Mouse (Mus musculus) adrenal gland (tissue): ENCODE results near the gene Chd9.

Source experiments
- intact Hi-C: fragments of 180-260 bp; cut with DNase I; formaldehyde crosslinking; loops from one replicate; pipeline ENCODE4 v1.15.1; 2025
- long read RNA-seq, 2 experiments: library from polyadenylated mRNA; unstranded; transcript quantifications; one replicate each; pipeline ENCODE4 v2.0.0; 2020; ENCODE audit warnings: borderline replicate concordance in 1 of 2; ENCODE audit not compliant: insufficient replicate concordance in 1 of 2

Chd9 gene
- long read RNA-seq, experiment 1, transcript Chd9-206 (3 exons, 759 nt): major isoform, 22 of 66 reads
- long read RNA-seq, experiment 1, partial matches to known transcripts: 4 of 66 reads
- long read RNA-seq, experiment 1, other reads (novel, unspliced or antisense): 40 of 66 reads
- long read RNA-seq, experiment 2, transcript Chd9-206 (3 exons, 759 nt): major isoform, 23 of 94 reads
- long read RNA-seq, experiment 2, partial matches to known transcripts: 10 of 94 reads
- long read RNA-seq, experiment 2, other reads (novel, unspliced or antisense): 58 of 94 reads

DNA sequence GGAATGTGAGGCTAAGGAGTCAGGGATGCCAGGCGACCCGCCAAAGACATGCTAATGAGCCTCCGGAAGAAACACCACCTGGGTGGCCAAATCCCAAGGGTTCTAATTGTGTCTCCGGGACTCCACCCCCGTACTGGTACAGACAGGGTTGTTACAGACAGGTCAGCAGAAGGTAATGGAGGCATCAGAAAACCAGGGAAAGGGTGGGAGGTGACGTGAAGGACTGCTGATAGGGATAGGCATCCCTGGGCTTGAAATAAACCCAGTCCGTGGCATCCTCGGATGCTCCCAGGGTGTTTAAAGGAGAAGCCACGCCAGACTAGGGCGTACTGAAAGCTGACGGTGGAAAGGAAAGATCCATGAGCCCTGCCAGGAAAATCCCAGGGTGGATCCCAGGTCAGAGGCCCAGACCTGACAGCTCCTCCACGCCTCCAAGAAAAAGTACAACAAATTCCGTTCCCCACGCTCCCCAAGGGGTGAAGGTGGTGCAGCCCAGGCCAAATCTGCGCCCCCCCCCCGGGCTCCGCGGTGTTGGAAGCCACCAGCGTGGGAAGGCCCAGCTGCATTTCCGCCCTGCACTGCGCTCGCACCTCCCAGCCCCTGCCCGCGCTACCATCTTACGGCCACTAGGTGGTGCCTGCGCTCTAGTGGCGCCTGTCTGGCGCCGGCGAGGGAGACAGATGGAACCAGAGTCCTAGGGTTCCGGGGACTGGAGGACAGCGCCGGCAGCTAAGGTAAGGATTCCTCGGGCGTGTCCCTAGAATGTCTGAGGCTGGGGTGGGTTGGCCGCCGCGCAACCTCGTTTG is at the start of gene Chd9:
Gene Chd9, plus strand, starts transcription at position 172 of the 806 bp plus-strand sequence.
- intact Hi-C loops: loop anchor here (5.0 to 10.0 kb wide), 4 partner anchors 79 to 186 kb away; no protein-coding TSS in a partner anchor

DNA sequence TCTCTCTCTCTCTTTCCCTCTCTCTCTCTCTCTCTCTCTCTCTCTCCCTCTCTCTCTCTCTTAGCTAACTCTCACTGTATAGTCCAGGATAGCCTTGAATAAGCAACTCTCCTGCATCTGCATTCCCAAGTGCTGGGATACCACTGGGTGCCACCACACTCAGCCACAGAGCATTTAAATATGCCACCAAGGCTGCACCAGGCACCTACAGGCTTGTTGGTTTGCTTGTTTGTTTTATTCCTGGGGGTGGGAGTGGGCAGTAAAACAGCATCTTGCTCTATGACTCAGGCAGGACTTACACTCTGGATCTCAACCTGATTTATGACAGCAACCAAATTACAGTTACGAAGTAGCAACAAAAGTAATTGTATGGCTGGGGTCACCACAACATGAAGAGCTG is 36.5 kb upstream of the Chd9 start:
- intact Hi-C loops: loop anchor here (2.0 to 5.0 kb wide), 2 partner anchors 791 to 939 kb away; no protein-coding TSS in a partner anchor

DNA sequence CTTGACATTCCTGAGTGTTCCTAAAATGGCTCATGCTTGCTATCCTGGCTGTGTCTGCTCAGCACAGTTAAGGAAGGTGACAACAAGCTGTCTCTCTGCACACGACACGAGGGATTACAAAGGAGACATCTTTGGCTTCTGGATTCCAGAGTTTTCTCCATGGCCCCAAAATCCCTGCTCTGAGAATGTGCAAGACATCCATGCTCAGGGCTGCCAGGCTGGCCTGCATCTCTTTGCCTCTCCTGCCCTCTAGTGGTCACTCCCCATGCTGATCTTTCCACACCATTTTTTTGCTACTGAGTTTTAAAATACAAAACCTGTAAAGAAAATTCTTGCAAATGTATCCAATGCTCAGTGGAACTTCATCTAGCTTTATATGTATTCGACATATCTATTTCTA is 34.4 kb upstream of the Chd9 start:
- intact Hi-C loops: loop anchor here (2.0 to 5.0 kb wide), 2 partner anchors 793 to 941 kb away; no protein-coding TSS in a partner anchor

DNA sequence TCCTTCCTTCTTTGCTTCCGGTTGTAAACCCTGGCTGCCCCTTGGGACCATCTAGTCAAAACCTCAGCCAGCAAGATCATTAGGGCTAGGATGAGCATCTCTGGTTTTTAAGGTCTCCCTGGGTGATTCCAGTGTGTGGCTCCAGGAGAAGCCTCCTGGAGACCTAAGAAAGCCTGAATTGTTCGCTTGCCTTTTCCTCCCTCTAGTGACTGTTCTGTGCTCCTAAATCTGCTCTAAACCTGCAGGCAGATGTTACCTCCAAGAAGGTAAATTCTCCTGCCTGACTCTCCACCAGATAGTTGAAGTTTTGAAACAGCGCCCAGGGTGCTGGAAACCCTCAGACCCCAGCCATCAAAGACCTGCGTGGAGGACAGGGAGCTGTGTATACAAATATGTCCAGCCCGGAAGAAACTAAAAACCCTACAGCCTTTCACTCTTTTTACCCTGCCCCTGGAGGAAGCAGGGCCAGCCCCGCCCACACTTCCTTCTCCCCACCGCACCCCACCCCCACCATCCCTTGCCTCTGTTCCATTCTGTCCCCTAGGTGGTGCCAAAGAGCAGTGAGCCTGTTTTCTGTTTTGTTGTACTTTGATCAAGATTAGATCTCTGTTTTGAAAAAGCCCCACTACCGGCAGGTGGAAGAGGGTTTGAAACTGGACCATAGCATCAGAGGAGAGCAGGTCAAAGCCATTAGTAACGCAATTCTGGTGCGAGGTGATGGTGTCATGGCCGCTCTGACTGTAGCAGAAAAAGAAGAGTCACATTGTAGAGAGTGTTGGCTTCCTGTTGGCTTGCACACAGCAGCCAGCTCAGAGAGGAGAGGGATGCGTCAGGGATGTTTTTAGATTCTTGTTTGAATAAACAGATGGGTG is 32.9 kb upstream of the Chd9 start:
- intact Hi-C loops: loop anchor here (5.0 kb wide), 1 partner anchor 943 kb away; no protein-coding TSS in a partner anchor

DNA sequence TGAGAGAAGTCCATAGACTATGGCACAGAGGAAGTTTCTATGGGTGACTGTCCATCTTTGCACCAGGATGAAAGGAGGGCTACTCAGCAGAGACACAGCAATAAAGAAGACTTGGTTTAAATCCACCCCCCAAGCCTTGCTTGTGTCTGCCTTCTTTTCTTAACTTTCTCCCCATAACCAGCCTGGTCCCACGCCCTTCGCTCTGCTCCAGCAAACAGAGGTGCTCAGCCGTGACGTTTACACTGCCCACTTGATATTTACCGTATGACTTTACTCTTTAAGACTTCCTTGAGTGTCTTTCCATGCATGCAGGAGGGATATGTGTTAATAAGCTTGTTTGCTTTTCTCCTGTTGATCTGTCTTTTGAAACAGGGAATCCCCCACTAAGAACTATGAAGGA is 28.7 kb upstream of the Chd9 start:
- intact Hi-C loops: no loop called here

DNA sequence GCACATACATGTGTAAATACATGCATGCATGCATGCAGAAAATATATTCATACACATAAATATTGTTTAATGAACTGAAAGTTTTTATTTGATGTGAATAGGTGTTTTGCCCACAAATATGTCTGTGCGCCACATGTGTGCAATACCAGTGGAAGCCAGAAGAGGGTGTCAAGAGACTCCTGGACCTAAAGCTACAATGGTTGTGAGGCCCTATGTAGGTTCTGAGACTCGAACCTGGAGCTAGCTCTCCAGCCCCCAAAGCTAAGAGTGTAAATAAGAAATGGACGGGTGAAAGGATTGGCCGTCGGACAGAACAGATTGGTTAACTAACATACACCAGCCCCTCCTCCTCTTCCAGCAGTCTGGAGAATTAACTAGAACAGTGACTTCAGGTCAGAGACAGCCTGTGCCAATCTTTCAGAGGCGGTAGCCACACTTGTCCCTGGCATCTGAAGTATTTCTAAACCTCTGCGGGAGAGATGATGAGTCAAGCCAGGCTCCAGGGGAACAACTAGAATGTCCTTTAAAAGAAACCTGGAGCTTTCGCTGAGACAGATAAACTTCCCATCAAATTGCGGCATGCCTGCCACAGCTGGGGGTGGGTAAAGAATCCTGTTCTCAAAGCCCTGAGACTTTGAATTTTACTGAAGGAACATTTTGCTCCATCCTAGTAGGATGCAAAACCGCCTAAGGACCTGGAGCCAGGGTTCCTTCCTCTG is 14.4 kb upstream of the Chd9 start:
- intact Hi-C loops: no loop called here

DNA sequence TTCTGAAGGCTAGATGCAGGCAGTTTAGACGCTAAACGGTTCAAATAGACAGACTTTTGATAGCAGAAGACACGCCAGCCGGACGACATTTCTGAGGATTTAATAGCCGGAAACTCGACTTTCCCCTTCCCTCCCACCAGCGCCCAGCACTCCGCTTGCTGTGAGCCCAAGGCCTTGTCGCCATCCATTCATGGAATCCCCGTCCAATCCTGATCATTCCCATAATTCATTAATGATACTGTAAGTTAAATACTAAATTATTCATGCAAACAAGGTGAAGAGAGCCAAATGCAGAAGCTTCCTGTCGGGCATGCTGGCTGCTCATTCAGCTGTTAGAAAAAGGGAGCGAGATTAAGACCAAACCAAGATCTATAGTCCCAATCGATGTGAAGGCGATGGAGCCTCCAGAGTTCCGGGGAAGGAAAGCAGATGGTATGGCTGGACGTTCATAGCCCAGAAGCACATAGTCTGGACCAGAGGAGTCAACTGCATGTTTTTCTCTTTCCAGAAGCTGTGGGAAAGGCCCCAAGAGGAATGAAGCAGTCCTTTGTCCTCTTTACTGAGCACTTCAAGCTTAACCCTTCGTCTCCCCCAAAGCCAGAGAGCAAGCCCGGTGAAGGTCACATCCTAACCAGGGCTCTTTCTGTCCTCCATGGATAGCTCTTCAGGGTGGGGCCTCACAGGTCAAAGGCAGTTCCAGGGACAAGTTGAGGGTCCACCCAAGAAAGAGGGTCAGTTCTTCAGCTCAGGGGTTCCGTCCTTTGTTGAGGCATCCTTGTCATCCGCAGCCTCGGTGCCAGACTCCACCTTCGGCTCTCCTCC is 11.9 kb upstream of the Chd9 start:
- intact Hi-C loops: no loop called here

DNA sequence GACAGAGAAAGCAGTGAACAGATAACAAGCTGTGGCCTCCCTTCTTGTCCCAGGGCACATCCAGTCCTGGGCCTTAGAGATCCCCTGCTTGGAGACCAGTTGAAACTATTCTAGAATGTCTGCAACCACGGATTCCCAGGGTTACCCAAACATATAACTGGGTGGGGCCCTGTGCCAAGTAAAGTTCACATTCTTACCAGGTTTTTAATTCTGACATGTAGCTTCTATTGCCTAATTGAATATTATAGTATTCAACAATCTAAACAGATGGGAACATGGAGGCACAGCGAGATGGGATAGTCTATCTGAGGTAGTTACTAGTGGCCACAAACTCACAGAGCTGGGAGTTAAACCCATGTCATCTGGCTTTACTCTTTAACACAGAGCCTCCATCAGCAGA is 10.9 kb upstream of the Chd9 start, which contains the start of gene Gm19935:
Gene Gm19935, minus strand, starts transcription at position 101 of the 400 bp plus-strand sequence.
- intact Hi-C loops: no loop called here

DNA sequence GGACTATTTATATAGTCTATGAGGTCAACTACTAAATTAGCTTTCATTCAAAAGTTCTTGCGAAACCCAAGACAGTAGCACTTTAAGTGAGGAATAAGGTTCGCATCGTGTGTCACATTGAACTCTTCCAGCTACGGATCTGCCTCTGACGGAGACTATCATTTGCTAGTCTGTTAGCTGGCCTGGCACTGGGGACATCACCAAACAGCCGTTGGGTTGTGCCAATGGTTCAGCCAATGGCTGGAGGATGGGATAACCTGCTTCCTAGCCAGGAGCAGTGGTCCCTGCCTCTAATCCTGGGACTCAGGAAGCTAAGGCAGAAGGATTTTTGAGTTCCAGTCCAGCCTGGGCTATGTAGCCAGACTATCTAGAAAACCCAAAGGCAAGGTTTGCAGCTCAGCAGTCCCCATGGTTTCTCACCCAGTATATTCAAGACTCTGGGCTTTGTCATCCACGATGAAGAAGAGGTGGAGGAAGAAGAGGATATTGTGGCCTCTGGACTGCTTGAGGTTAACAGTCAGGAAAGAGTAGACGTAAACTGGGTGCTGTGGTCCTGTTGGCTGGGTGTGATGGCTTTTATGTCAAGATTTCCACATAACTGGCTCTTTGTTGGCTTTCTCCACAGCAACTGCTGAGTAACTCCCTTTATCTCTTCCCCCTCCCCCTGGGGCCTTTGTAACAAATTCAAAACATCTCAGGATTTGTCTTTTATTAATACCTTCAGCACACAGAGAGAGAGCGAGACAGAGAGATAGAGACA is 8.4 kb upstream of the Chd9 start:
- intact Hi-C loops: loop anchor here (10.0 kb wide), 1 partner anchor 195 kb away; no protein-coding TSS in a partner anchor

DNA sequence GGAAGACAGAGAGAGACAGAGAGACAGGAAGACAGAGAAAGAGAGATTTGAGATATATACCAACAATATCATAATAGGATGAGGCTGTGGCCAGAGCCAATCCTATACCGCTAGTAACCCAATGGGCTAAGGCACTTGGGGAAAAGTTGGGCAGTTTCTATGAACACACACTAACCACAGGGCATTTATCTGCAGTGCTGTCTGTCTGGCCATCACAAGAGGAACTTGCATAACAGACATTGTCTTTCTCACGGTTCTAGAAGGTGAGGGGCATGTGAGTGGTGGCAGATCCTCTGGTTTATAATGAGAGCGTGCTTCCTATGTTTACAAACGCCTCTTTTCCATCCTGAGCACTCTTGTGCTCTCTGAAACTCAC is 7.8 kb upstream of the Chd9 start:
- intact Hi-C loops: loop anchor here (10.0 kb wide), 1 partner anchor 194 kb away; no protein-coding TSS in a partner anchor

DNA sequence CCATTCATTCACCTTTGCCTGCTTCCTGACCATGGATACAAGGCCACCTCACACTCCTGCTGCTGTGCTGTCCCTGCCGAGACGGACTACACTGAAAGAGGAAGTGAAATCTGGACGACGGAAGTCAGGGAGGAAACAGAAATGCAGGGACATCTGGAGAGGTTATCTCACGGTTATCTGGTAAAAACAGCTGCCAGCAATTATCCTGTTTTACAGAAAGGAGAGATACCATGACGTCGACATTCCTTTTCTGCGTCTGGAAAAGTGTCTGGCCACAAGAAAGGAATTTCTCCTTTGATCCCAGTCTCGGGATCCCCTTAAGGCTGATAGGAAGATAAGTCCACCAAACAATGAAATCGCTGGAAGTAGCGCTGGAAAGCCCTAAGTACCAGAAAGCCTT is 5.7 kb upstream of the Chd9 start:
- intact Hi-C loops: loop anchor here (10.0 kb wide), 1 partner anchor 192 kb away; no protein-coding TSS in a partner anchor

DNA sequence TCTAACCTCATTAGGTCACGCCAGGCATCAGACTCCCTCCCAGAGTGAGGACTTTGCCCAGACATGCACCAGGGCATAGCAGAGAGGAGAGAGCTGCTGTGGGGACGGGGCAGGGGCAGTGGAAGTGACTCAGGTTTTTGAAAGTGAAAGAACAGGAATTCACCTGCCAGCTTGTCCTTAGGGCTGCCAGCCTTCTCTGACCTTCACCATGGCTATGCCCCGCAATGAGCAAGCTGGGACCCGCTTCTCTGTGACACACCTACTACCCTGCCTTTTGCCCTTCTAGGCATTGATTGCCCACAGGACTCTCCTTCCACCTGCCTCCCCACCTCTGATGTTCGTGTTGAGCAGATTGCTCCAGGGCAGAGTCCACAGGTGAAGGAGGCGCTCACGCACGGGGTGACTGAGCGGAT is 2.7 kb upstream of the Chd9 start:
- intact Hi-C loops: loop anchor here (5.0 to 10.0 kb wide), 4 partner anchors 82 to 189 kb away; no protein-coding TSS in a partner anchor

DNA sequence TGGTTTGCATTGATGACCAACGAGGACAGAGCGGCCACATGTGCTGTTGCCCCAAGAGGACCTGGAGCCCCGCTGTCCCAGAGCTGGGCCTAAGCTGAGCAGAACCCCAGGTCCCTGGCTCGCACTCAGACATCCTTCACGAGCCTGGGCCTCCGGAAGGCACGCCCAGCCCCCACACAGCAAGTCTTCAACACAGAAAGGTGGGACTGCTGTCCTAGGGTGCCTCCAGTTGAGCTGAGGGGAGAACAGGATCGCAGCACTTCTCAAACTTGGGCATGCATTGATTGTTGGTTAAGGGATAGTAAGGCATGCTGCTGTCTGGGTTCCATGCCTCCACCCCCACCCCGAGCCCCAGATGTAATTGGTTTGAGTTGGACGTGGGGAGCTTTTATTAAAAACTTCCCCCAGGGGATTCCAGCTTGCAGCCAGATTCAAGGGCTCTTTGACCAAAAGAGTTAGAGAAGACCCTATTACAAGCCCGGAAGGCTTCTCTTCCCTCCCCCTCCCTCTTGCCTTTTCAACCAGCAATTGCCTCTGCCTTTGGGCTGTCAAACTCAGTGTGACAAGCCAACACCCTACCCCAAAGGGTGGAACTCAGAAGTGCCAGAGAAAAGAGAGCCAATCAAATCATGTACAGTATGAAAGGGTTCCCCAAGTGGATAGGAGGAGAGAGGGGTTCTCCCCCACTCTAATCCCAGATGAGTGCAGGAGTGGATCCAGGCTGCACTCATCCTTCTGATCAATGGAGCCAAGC is 1.0 kb downstream of the Chd9 start:
- intact Hi-C loops: loop anchor here (5.0 to 10.0 kb wide), 4 partner anchors 78 to 186 kb away; no protein-coding TSS in a partner anchor

DNA sequence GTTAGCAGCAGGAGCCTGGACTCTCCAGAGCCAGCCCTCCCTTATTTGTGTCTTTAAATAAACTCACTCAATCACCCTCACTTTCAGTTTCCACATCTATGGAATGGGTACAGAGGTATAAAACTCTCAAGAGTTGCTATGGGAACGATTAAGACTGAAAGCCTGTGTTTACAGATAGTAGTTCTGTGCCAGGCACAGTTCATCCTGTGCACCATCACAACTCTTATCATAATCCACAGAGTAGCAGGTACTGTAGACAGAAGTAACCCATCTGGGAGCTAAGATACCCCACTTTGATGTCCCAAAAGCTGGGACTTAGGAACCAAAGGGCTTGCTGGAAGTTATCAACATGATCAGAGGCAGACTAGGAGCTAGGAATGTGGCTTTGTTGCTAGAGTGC is 1.7 kb downstream of the Chd9 start:
- intact Hi-C loops: loop anchor here (5.0 to 10.0 kb wide), 5 partner anchors 42 to 185 kb away; no protein-coding TSS in a partner anchor

DNA sequence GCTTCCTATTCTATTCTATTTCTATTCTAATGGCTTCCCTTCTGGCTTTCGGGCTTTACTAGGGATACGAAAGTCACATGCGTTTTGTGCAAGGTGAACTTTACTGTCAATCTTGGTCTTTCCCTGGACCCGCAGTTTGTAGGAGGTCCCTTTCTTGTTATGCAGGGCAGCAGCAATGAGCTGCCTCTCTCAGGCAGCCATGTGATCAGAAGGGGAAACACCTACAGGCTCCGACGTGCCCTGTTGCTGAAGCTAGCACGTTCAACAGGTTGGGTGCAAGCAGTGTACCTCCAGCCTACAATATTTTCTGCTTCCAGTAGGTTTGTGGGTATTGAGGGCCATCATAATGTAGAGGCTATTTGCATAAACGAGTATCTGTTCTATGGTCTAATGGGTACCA is 2.8 kb downstream of the Chd9 start:
- intact Hi-C loops: loop anchor here (5.0 kb wide), 1 partner anchor 41 kb away; no protein-coding TSS in a partner anchor

DNA sequence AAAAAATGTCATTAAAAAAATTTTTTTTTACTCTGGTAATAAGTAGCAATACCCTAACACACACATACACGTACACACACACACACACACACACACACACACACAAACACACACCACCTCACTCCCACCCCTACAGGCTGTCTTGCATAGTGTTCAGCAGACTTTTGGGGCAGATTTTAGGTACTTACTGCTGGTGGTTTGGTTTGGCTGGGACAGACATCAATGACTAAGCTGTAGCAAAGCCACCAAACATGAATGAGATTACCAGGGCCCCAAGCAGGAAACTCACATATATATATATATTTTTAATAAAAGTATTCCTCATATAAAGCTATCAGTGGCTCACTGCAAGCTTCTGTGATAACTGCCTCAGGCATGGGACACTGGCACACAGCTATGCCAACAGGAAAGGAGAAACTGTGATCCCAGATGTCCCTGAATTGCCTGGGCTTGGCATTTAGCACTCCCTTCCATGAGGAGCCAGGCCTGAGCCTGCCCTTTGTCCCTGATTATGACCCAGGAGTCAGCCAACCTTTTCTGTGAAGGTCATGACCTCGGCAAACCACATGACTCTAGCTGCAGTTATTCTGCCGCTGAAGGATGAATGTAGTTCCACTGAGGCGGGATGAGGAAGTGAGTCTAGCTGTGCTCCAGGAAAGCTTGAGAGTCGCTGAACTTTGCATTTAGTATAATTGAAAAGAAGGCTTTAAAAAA is 4.6 kb downstream of the Chd9 start:
- intact Hi-C loops: loop anchor here (5.0 kb wide), 1 partner anchor 40 kb away; no protein-coding TSS in a partner anchor
